Mouse (Mus musculus): ENCODE results near the gene Duxf3. TPM values are rescaled to one million over a fixed set of nuclear protein-coding genes. Genes with fewer than 3 reads are reported as not detected.
"Not testable (repeated sequence)": the region's sequence is repeated elsewhere in the genome, so short reads cannot be mapped to it uniquely, and the experiment has no call there.

Duxf3 gene
- total RNA-seq (2012; rRNA removed), result 2.7 and 3.1 TPM in 2 replicates

DNA sequence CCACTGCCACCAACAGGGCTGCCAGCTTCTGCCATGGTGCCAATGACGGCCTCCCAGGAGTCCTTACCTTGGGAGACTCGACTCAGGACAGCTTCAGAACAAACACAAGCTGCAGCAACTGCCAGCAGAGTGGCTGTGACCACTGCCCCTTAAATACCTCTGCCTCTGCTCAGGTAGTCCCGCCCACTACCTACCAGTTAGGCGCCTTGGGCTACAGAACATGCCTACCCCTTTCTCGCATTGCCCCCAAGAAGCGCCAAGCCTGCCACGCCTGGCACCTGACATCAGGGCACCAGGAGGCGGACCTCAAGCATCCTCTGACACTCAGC lies at the start of gene Duxf3:
Gene Duxf3, minus strand, starts transcription at position 35 of the 329 bp plus-strand sequence.
- H3K4me1 ChIP-seq (ENCODE audit: control insufficient read depth in 2 of 2, insufficient read depth in 2 of 2, low read length in 2 of 2, poor library complexity in 1 of 2); H3K36me3 ChIP-seq (ENCODE audit: control insufficient read depth, insufficient read depth, low read length, poor library complexity, severe bottlenecking); in situ Hi-C loops (cut with MboI; ENCODE audit: low sequenced_read_pairs in 2 of 2, unreplicated experiment in 2 of 2); DNase-seq (ENCODE audit: low read depth, low spot score); H3K27ac ChIP-seq (ENCODE audit: insufficient read depth, low read depth, low read length, poor library complexity, severe bottlenecking); H3K9ac ChIP-seq (ENCODE audit: insufficient read depth, low read depth, low read length, poor library complexity, severe bottlenecking); H3K9me3 ChIP-seq (ENCODE audit: control insufficient read depth, insufficient read depth, low read depth, low read length): not testable (repeated sequence)
- H3K4me3 ChIP-seq (ENCODE audit: insufficient read depth in 1 of 2, low read depth in 1 of 2, low read length in 2 of 2, poor library complexity in 1 of 2, severe bottlenecking in 1 of 2), result peak within 1 kb of the TSS in 1 of 2 experiments; percentile 0; a peak in 2 of 4 replicates

DNA sequence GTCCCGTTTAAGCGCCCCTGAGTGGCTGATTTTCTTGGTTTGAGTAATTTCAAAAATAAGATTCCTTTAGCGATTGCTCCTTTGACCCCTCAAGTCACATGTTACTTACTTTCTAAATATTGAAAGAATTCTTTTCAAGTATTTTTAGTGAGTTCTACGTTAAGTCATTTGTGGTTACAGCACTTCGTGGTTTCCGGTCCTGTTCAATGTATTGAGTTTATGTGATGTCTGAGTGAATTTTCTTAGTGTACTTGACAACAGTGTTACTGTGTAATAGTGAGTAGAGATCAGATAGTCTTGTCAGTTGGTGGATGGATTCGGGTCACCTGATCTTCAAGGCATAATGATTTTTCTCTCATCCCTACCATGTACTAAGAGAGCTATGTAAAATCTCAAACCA lies 49.8 kb upstream of the Duxf3 start:
- TF ChIP-seq MAFK (IDR thresholded peaks at IDR 0.05; ENCODE audit: insufficient read depth, low read depth, low read length) (no peak), ZNF384 (IDR thresholded peaks at IDR 0.05; ENCODE audit: low read depth, low read length) (no peak)

DNA sequence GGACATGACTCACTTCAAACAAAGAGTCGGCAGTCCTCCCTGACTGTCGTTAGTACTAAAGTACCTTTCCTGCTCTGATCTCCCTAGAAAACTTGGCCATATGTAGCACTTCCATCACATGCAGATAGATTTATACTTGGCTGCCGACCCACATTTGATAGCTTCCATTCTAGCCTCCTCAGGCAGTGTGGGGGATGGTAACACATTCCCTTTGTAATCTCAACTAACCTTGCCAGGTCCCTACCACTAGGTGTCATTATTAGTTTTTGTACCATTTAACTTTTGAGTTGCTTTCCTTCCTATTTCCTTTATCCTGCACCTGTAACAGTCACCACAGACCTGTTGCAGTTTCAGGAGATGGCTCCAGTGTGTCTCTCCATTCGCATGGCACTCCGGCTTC lies 26.0 kb upstream of the Duxf3 start:
- no peak overlapping the region for H3K9ac ChIP-seq (ENCODE audit: insufficient read depth, low read depth, low read length, poor library complexity, severe bottlenecking)
- in situ Hi-C loops (cut with MboI; ENCODE audit: low sequenced_read_pairs in 2 of 2, unreplicated experiment in 2 of 2), result no loop called here
- H3K36me3 ChIP-seq (ENCODE audit: control insufficient read depth, insufficient read depth, low read length, poor library complexity, severe bottlenecking), result no peaks in the 10 kb centered on the region; the same call in 1 of the 2 replicates
- H3K9me3 ChIP-seq (ENCODE audit: control insufficient read depth, insufficient read depth, low read depth, low read length), result no peaks in the 10 kb centered on the region
- 0 out of 4 replicates have a peak, but pooled peaks cover 0 to 4% of the 10 kb centered on the region in 2 experiments for H3K4me1 ChIP-seq (ENCODE audit: control insufficient read depth in 2 of 2, insufficient read depth in 2 of 2, low read length in 2 of 2, poor library complexity in 1 of 2)
- H3K27ac ChIP-seq (ENCODE audit: insufficient read depth, low read depth, low read length, poor library complexity, severe bottlenecking), result no peak overlapping the region
- DNase-seq (ENCODE audit: low read depth, low spot score), result no peak
- TF ChIP-seq HCFC1 (IDR thresholded peaks at IDR 0.05; ENCODE audit: borderline replicate concordance, insufficient read depth, low read length) (no peak), CHD2 (IDR thresholded peaks at IDR 0.05; ENCODE audit: low read depth, low read length) (no peak), MAFK (IDR thresholded peaks at IDR 0.05; ENCODE audit: insufficient read depth, low read depth, low read length) (no peak), ZNF384 (IDR thresholded peaks at IDR 0.05; ENCODE audit: low read depth, low read length) (no peak), ZC3H11A (IDR thresholded peaks at IDR 0.05; ENCODE audit: borderline replicate concordance, low read depth, low read length) (no peak)
- H3K4me3 ChIP-seq (ENCODE audit: insufficient read depth in 1 of 2, low read depth in 1 of 2, low read length in 2 of 2, poor library complexity in 1 of 2, severe bottlenecking in 1 of 2), result no peak overlapping the region

More for the DNA sequence above, 49.8 kb upstream of the Duxf3 start:
- no peaks in the 10 kb centered on the region for H3K9me3 ChIP-seq (ENCODE audit: control insufficient read depth, insufficient read depth, low read depth, low read length)
- peaks cover 9% of the 10 kb centered on the region for H3K36me3 ChIP-seq (ENCODE audit: control insufficient read depth, insufficient read depth, low read length, poor library complexity, severe bottlenecking)
- H3K4me3 ChIP-seq (ENCODE audit: insufficient read depth in 1 of 2, low read depth in 1 of 2, low read length in 2 of 2, poor library complexity in 1 of 2, severe bottlenecking in 1 of 2), result no peak overlapping the region
- no peak overlapping the region for H3K27ac ChIP-seq (ENCODE audit: insufficient read depth, low read depth, low read length, poor library complexity, severe bottlenecking)
- no peaks in the 10 kb centered on the region for H3K4me1 ChIP-seq (ENCODE audit: control insufficient read depth in 2 of 2, insufficient read depth in 2 of 2, low read length in 2 of 2, poor library complexity in 1 of 2)
- no peak overlapping the region for H3K9ac ChIP-seq (ENCODE audit: insufficient read depth, low read depth, low read length, poor library complexity, severe bottlenecking)
- no peak for DNase-seq (ENCODE audit: low read depth, low spot score)
- in situ Hi-C loops (cut with MboI; ENCODE audit: low sequenced_read_pairs in 2 of 2, unreplicated experiment in 2 of 2), result no loop called here

DNA sequence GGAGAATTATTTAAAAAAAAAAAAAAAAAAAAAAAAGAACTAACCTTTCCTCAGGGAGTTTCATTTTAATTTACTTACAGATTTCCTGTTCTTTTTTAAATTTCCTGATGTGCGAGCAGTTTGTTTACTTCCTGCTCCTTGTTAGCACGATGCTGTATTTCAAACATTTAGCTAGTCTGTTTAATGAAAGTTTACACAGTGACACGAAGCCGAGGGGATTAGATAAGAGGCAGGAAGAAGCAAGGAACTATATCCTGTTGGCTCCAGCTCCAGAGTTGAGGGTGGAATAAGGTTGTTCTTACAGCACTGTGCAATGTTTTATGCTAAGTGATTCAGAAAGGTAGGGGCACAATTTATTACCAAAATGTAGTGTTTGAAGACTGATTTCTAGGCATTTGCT lies 23.5 kb upstream of the Duxf3 start:
- DNase-seq (ENCODE audit: low read depth, low spot score), result no peak
- H3K9me3 ChIP-seq (ENCODE audit: control insufficient read depth, insufficient read depth, low read depth, low read length), result no peaks in the 10 kb centered on the region
- peak overlapping the region; percentile 81 to 89 for H3K4me3 ChIP-seq (ENCODE audit: insufficient read depth in 1 of 2, low read depth in 1 of 2, low read length in 2 of 2, poor library complexity in 1 of 2, severe bottlenecking in 1 of 2)
- peak overlapping the region; percentile 75; the same call in 1 of the 2 replicates for H3K9ac ChIP-seq (ENCODE audit: insufficient read depth, low read depth, low read length, poor library complexity, severe bottlenecking)
- TF ChIP-seq HCFC1 (IDR thresholded peaks at IDR 0.05; ENCODE audit: borderline replicate concordance, insufficient read depth, low read length) (no peak), CHD2 (IDR thresholded peaks at IDR 0.05; ENCODE audit: low read depth, low read length) (no peak), ZC3H11A (IDR thresholded peaks at IDR 0.05; ENCODE audit: borderline replicate concordance, low read depth, low read length) (no peak), ZNF384 (IDR thresholded peaks at IDR 0.05; ENCODE audit: low read depth, low read length) (no peak; the same call in 1 of the 2 replicates), MAFK (IDR thresholded peaks at IDR 0.05; ENCODE audit: insufficient read depth, low read depth, low read length) (no peak)
- no peaks in the 10 kb centered on the region for H3K36me3 ChIP-seq (ENCODE audit: control insufficient read depth, insufficient read depth, low read length, poor library complexity, severe bottlenecking)
- 0 out of 4 replicates have a peak, but pooled peaks cover 0 to 4% of the 10 kb centered on the region in 2 experiments for H3K4me1 ChIP-seq (ENCODE audit: control insufficient read depth in 2 of 2, insufficient read depth in 2 of 2, low read length in 2 of 2, poor library complexity in 1 of 2)
- no peak overlapping the region for H3K27ac ChIP-seq (ENCODE audit: insufficient read depth, low read depth, low read length, poor library complexity, severe bottlenecking)
- in situ Hi-C loops (cut with MboI; ENCODE audit: low sequenced_read_pairs in 2 of 2, unreplicated experiment in 2 of 2), result no loop called here

DNA sequence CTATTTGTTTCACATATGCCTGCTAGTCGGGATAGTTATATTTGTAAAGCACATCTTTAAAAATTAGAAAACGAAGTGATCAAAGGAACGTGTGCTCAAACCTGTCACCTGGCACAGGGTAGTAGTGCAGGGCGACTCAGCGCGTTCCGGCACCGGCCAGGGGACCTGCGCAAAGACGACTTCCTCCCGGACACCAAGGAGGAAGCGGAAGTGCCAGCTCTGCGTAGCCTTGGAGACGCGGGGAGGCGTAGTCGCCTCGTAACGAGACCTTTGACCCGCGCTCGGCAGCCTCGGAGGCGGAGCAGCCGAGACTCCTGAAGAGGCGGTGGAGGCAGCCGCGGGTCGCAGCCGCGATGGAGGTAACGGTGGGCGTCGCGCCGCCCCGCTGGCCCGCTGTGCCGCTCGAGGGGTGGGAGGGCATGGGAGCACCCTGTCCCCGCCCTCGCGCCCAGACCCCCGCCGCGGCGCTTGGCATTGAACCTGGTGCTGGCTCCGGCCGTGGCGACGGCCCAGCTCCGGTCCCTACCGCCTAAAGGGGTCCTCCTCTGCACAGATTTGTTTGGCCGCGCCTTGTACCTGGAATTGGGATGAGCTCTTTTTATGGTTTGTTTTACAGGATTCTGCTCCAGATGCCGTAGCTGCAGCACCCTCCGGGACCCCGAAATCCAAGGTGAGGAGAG lies 22.9 kb upstream of the Duxf3 start, which contains the start of gene Gcc2:
Gene Gcc2, plus strand, starts transcription at position 285 of the 680 bp plus-strand sequence.
- TF ChIP-seq ZC3H11A (IDR thresholded peaks at IDR 0.05; ENCODE audit: borderline replicate concordance, low read depth, low read length) (no peak), ZNF384 (IDR thresholded peaks at IDR 0.05; ENCODE audit: low read depth, low read length) (peak; percentile 40; the same call in 1 of the 2 replicates), HCFC1 (IDR thresholded peaks at IDR 0.05; ENCODE audit: borderline replicate concordance, insufficient read depth, low read length) (peak; percentile 56; the same call in 1 of the 2 replicates), MAFK (IDR thresholded peaks at IDR 0.05; ENCODE audit: insufficient read depth, low read depth, low read length) (no peak), CHD2 (IDR thresholded peaks at IDR 0.05; ENCODE audit: low read depth, low read length) (no peak)
- DNase-seq (ENCODE audit: low read depth, low spot score), result peak; percentile 88
- Histone ChIP-seq H3K9me3 (ENCODE audit: control insufficient read depth, insufficient read depth, low read depth, low read length) (no peaks in the 10 kb centered on the region), H3K4me3 (ENCODE audit: insufficient read depth in 1 of 2, low read depth in 1 of 2, low read length in 2 of 2, poor library complexity in 1 of 2, severe bottlenecking in 1 of 2) (peak within 1 kb of the TSS; percentile 81 to 89), H3K4me1 (ENCODE audit: control insufficient read depth in 2 of 2, insufficient read depth in 2 of 2, low read length in 2 of 2, poor library complexity in 1 of 2) (0 out of 4 replicates have a peak, but pooled peaks cover 0 to 4% of the 10 kb centered on the region in 2 experiments), H3K36me3 (ENCODE audit: control insufficient read depth, insufficient read depth, low read length, poor library complexity, severe bottlenecking) (no peaks in the 10 kb centered on the region), H3K27ac (ENCODE audit: insufficient read depth, low read depth, low read length, poor library complexity, severe bottlenecking) (no peak within 1 kb of the TSS), H3K9ac (ENCODE audit: insufficient read depth, low read depth, low read length, poor library complexity, severe bottlenecking) (peak within 1 kb of the TSS; percentile 75)
- in situ Hi-C loops (cut with MboI; ENCODE audit: low sequenced_read_pairs in 2 of 2, unreplicated experiment in 2 of 2), result no loop called here
